Mouse (Mus musculus): Measurements from ENCODE around the gene Rpl13. TPM values are rescaled to one million over a fixed set of nuclear protein-coding genes. Genes with fewer than 3 reads are reported as not detected.
A peak's percentile ranks its signal among the peaks of the same experiment; 100 is the strongest.

The Rpl13 gene
- total and polyA plus RNA-seq, 2 experiments from 2014 or later = 808 to 2,758 TPM

GRCm38 (mm10) chr8:123113908-123114469 is 11.8 kb downstream of the Rpl13 start:
- peak; percentile 50 for TF ChIP-seq CTCF (IDR thresholded peaks at IDR 0.05; ENCODE audit: low read depth)
- Histone ChIP-seq H3K4me3 (ENCODE audit: low read length) (no peak overlapping the region), H3K9ac (replicated peaks; ENCODE audit: low read length) (no peak overlapping the region), H3K4me1 (ENCODE audit: insufficient read depth, low read length) (peaks cover 6% of the 10 kb centered on the region; the same call in 1 of the 2 replicates), H3K27ac (no peak overlapping the region), H3K4me2 (ENCODE audit: low read depth, low read length) (no peak overlapping the region), H3K27me3 (ENCODE audit: insufficient read depth, low read length) (peaks cover 33% of the 10 kb centered on the region), H3K9me3 (ENCODE audit: low read length) (no peaks in the 10 kb centered on the region), H3K36me3 (ENCODE audit: insufficient read depth, low read length) (no peaks in the 10 kb centered on the region)
- DNase-seq (ENCODE audit: low spot score) (no peak), ATAC-seq (no peak)
- 71% methylated on average over 2 of the region's 2 CpGs for WGBS

DNA sequence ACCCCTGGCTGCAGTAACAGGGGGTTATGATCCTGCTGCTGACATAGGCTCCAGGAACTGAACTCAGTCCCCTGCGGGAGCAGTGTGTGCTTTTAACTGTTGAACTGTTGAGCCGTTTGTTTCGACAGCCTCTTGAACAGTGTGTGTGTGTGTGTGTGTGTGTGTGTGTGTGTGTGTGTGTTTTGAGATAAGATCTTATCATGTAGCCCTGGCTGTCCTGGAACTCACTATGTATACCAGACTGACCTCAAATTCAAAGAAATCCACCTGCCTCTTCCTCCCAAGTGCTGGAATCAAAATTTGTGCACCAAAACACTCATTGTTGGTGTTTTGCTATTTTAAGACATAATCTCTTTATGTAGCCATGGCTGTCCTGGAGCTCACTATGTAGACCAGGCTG is 12.5 kb downstream of the Rpl13 start:
- H3K27me3 ChIP-seq (ENCODE audit: insufficient read depth, low read length) = peaks cover 39% of the 10 kb centered on the region
- H3K4me1 ChIP-seq (ENCODE audit: insufficient read depth, low read length) = peaks cover 6% of the 10 kb centered on the region; the same call in 1 of the 2 replicates
- H3K9ac ChIP-seq (replicated peaks; ENCODE audit: low read length) = no peak overlapping the region
- no peak overlapping the region for H3K4me3 ChIP-seq (ENCODE audit: low read length)
- no peak for ATAC-seq
- 60% methylated on average over 3 of the region's 3 CpGs for WGBS
- no peaks in the 10 kb centered on the region for H3K36me3 ChIP-seq (ENCODE audit: insufficient read depth, low read length)
- DNase-seq (ENCODE audit: low spot score) = no peak
- no peaks in the 10 kb centered on the region for H3K9me3 ChIP-seq (ENCODE audit: low read length)
- no peak overlapping the region for H3K27ac ChIP-seq
- H3K4me2 ChIP-seq (ENCODE audit: low read depth, low read length) = no peak overlapping the region
- no peak for TF ChIP-seq CTCF (IDR thresholded peaks at IDR 0.05; ENCODE audit: low read depth)

GRCm38 (mm10) chr8:123117127-123117731 is 15.1 kb downstream of the Rpl13 start, which contains the start of gene Cpne7:
Gene Cpne7, plus strand, starts transcription at chr8:123117374.
- peak; percentile 41; the same call in 1 of the 2 replicates for ATAC-seq
- peaks cover 41% of the 10 kb centered on the region for H3K27me3 ChIP-seq (ENCODE audit: insufficient read depth, low read length)
- H3K4me1 ChIP-seq (ENCODE audit: insufficient read depth, low read length) = peaks cover 6% of the 10 kb centered on the region; the same call in 1 of the 2 replicates
- no peak for DNase-seq (ENCODE audit: low spot score)
- no peak for TF ChIP-seq CTCF (IDR thresholded peaks at IDR 0.05; ENCODE audit: low read depth)
- peak within 1 kb of the TSS; percentile 48 for H3K4me3 ChIP-seq (ENCODE audit: low read length)
- no peaks in the 10 kb centered on the region for H3K36me3 ChIP-seq (ENCODE audit: insufficient read depth, low read length)
- 2% methylated on average over 43 of the region's 51 CpGs for WGBS
- H3K27ac ChIP-seq = no peak within 1 kb of the TSS
- no peaks in the 10 kb centered on the region for H3K9me3 ChIP-seq (ENCODE audit: low read length)
- H3K9ac ChIP-seq (replicated peaks; ENCODE audit: low read length) = peak within 1 kb of the TSS; percentile 47; the same call in 1 of the 2 replicates
- H3K4me2 ChIP-seq (ENCODE audit: low read depth, low read length) = peak within 1 kb of the TSS; percentile 61

GRCm38 (mm10) chr8:123117744-123118143 is 15.6 kb downstream of the Rpl13 start:
- Histone ChIP-seq H3K36me3 (ENCODE audit: insufficient read depth, low read length) (no peaks in the 10 kb centered on the region), H3K4me2 (ENCODE audit: low read depth, low read length) (peak overlapping the region; percentile 61), H3K27me3 (ENCODE audit: insufficient read depth, low read length) (peaks cover 41% of the 10 kb centered on the region), H3K4me1 (ENCODE audit: insufficient read depth, low read length) (peaks cover 6% of the 10 kb centered on the region; the same call in 1 of the 2 replicates), H3K9me3 (ENCODE audit: low read length) (no peaks in the 10 kb centered on the region), H3K4me3 (ENCODE audit: low read length) (peak overlapping the region; percentile 48), H3K27ac (no peak overlapping the region), H3K9ac (replicated peaks; ENCODE audit: low read length) (peak overlapping the region; percentile 47; the same call in 1 of the 2 replicates)
- no peak for ATAC-seq
- no peak for TF ChIP-seq CTCF (IDR thresholded peaks at IDR 0.05; ENCODE audit: low read depth)
- WGBS = 2% methylated on average over 17 of the region's 17 CpGs
- no peak for DNase-seq (ENCODE audit: low spot score)

DNA sequence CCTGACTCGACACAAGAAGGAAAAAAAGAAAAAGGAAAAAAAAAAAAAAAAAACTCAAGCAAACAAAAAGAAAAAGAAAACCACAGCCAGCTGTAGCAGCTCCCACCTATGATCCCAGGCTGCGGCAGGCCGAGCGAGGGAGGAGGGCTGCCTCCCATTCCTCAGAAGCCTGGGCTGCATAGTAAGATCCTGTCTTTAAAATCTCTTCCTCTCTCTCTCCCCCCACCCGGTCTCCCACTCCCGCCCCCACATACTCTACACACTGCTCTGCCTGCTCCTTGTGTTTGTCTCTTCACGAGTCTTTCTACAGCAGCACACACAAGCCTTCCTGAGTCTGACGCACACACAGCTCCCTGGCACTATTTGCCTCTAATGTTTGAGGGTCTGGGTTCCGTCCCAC is 19.9 kb downstream of the Rpl13 start:
- no peak for TF ChIP-seq CTCF (IDR thresholded peaks at IDR 0.05; ENCODE audit: low read depth)
- no peak for DNase-seq (ENCODE audit: low spot score)
- no peak overlapping the region for H3K4me2 ChIP-seq (ENCODE audit: low read depth, low read length)
- H3K4me3 ChIP-seq (ENCODE audit: low read length) = no peak overlapping the region
- no peaks in the 10 kb centered on the region for H3K36me3 ChIP-seq (ENCODE audit: insufficient read depth, low read length)
- ATAC-seq = no peak
- H3K9ac ChIP-seq (replicated peaks; ENCODE audit: low read length) = no peak overlapping the region
- peaks cover 6% of the 10 kb centered on the region; the same call in 1 of the 2 replicates for H3K4me1 ChIP-seq (ENCODE audit: insufficient read depth, low read length)
- WGBS = 69% methylated on average over 9 of the region's 9 CpGs
- H3K27me3 ChIP-seq (ENCODE audit: insufficient read depth, low read length) = peaks cover 26% of the 10 kb centered on the region
- no peak overlapping the region for H3K27ac ChIP-seq
- no peaks in the 10 kb centered on the region for H3K9me3 ChIP-seq (ENCODE audit: low read length)

DNA sequence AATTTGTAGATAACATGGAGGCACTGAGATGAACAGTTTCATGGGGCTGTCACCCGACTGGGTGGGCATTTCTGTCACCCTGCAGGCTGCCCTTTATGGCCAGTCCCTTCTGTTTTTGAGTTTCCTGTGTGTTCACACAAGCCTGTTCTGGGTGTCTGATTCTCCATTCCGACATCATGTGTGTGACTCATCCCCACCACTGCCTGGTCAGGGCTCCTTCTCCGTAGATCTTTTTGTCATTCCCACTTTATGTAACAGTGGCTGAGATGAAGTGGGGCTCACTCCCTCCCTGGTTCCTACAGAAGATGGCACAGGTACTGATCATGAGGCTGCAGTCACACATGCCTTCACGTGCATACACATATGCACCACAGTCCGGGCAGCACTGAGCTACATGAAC is 20.5 kb downstream of the Rpl13 start:
- ATAC-seq (no peak), DNase-seq (ENCODE audit: low spot score) (no peak)
- Histone ChIP-seq H3K27me3 (ENCODE audit: insufficient read depth, low read length) (peaks cover 21% of the 10 kb centered on the region), H3K9ac (replicated peaks; ENCODE audit: low read length) (no peak overlapping the region), H3K4me3 (ENCODE audit: low read length) (no peak overlapping the region), H3K27ac (no peak overlapping the region), H3K4me2 (ENCODE audit: low read depth, low read length) (no peak overlapping the region), H3K36me3 (ENCODE audit: insufficient read depth, low read length) (no peaks in the 10 kb centered on the region), H3K9me3 (ENCODE audit: low read length) (no peaks in the 10 kb centered on the region), H3K4me1 (ENCODE audit: insufficient read depth, low read length) (peaks cover 3% of the 10 kb centered on the region; the same call in 1 of the 2 replicates)
- WGBS = 80% methylated on average over 5 of the region's 5 CpGs
- TF ChIP-seq CTCF (IDR thresholded peaks at IDR 0.05; ENCODE audit: low read depth) = no peak

Measured in hindbrain, postnatal 0 days (tissue).